Mouse (Mus musculus) brain, embryonic 14.5 days (tissue): ENCODE results near the gene Actg1.

Experiments
- CTCF ChIP-seq: fragments of 200-500 bp; IDR thresholded peaks from 2 replicates; pipeline ENCODE4 v1.5.1; 2012; ENCODE audit warnings: inconsistent platforms, mild to moderate bottlenecking, moderate library complexity, borderline replicate concordance; ENCODE audit not compliant: insufficient read depth, insufficient read length; ENCODE audit errors: extremely low read depth
- POLR2A ChIP-seq: fragments of 200-500 bp; IDR thresholded peaks from 2 replicates; pipeline ENCODE4 v1.6.1; 2012; ENCODE audit warnings: mild to moderate bottlenecking, inconsistent platforms, borderline replicate concordance; ENCODE audit not compliant: poor library complexity, insufficient read depth, insufficient read length, severe bottlenecking; ENCODE audit errors: extremely low read depth

GRCm38 (mm10) chr11:120341661-120342060 lies 6.7 kb downstream of the Actg1 start:
- TF ChIP-seq POLR2A (no peak), CTCF (no peak)
